Mouse (Mus musculus) forebrain, embryonic 14.5 days (tissue): Measurements from ENCODE around the gene Hoxb9. TPM values are rescaled to one million over a fixed set of nuclear protein-coding genes. Genes with fewer than 3 reads are reported as not detected.

ENCODE experiments used
- ATAC-seq: fragments of 200-750 bp; cut with Nextera tagmentation; 2 replicates; pipeline ENCODE4 v1.8.0; 2017; ENCODE audit warnings: mild to moderate bottlenecking, moderate library complexity
- DNase-seq: peaks from one replicate; pipeline ENCODE4 v3.0.0-alpha.2; 2015; ENCODE audit warnings: low spot score
- H3K27ac ChIP-seq: fragments of 300-500 bp; sonication (generic); 2 replicates; pipeline ENCODE4 v1.5.1; 2014; ENCODE audit warnings: low read depth, mild to moderate bottlenecking, control low read depth, low read length, moderate library complexity
- H3K27me3 ChIP-seq: fragments of 300-500 bp; sonication (generic); replicated peaks from 2 replicates; pipeline ENCODE4 v1.6.1; 2014; ENCODE audit warnings: low read length, control low read depth, mixed read lengths; ENCODE audit not compliant: control insufficient read depth, insufficient read depth
- H3K36me3 ChIP-seq: fragments of 300-500 bp; sonication (generic); 2 replicates; pipeline ENCODE4 v1.6.1; 2014; ENCODE audit warnings: low read length, control low read depth; ENCODE audit not compliant: control insufficient read depth, insufficient read depth
- H3K4me1 ChIP-seq: fragments of 300-500 bp; sonication (generic); 2 replicates; pipeline ENCODE4 v1.6.1; 2014; ENCODE audit warnings: antibody characterized with exemption, low read length, control low read depth; ENCODE audit not compliant: control insufficient read depth, insufficient read depth
- H3K4me2 ChIP-seq: fragments of 300-500 bp; sonication (generic); 2 replicates; pipeline ENCODE4 v1.6.1; 2014; ENCODE audit warnings: mild to moderate bottlenecking, control low read depth, low read length
- H3K4me3 ChIP-seq: fragments of 300-500 bp; sonication (generic); 2 replicates; pipeline ENCODE4 v1.5.1; 2014; ENCODE audit warnings: low read depth, low read length, control low read depth
- H3K9ac ChIP-seq: fragments of 300-500 bp; sonication (generic); 2 replicates; pipeline ENCODE4 v1.6.1; 2014; ENCODE audit warnings: mild to moderate bottlenecking, low read length, control low read depth, moderate library complexity
- H3K9me3 ChIP-seq: fragments of 300-500 bp; sonication (generic); replicated peaks from 2 replicates; pipeline ENCODE4 v1.6.1; 2016; ENCODE audit warnings: low read length, control low read depth, mixed read lengths; ENCODE audit not compliant: control insufficient read depth
- WGBS: fragments of 180-500 bp; shearing (Covaris S2); extraction: QIAGEN DNeasy Blood & Tissue Kit; methylation state at CpG from one replicate; pipeline ENCODE4 v1.1.7; 2014; 5-methylcytosine and 5-hydroxymethylcytosine counted together
- microRNA counts: library from miRNA; unstranded; fragments of <30 nt; microRNA quantifications from one replicate; lab custom pipeline; 2016
- microRNA-seq: library from miRNA; unstranded; fragments of <30 nt; microRNA quantifications from one replicate; pipeline ENCODE4, GENCODE M21; 2016
- polyA plus RNA-seq: library from polyadenylated mRNA; unstranded; fragments of >200 nt; fragmentation: Nextera tagmentation; extraction: Ambion mirVana; gene quantifications from 2 replicates; pipeline ENCODE4 v1.2.1, GENCODE M21; 2014

Hoxb9 gene
- polyA plus RNA-seq, 1 experiment from 2014 or later, result not detected

DNA sequence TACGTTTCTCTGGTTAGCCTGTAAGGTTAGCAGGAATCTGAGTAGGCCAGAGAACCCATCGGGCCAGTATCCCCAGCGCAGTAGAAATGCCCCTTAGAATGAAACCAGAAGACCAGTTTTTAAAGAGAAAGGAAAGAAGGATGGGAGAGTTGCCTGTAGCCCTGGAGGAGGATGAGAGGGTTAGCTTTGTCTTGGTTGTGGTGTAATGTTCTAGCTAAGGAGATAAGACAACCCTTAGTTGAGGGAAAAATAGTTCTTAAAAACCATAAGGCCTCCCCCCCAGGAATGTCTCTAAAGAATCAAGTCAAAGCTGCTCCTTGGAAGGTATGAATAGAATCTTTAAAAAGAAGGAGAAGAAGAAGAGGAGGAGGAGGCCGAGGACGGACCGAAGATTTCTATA lies 51.5 kb downstream of the Hoxb9 start:
- H3K27me3 ChIP-seq, result peaks cover 100% of the 10 kb centered on the region
- H3K4me2 ChIP-seq, result no peak overlapping the region
- H3K36me3 ChIP-seq, result no peaks in the 10 kb centered on the region
- DNase-seq (no peak), ATAC-seq (no peak)
- H3K4me1 ChIP-seq, result no peaks in the 10 kb centered on the region
- no peak overlapping the region for H3K4me3 ChIP-seq
- H3K27ac ChIP-seq, result no peak overlapping the region
- H3K9ac ChIP-seq, result no peak overlapping the region
- H3K9me3 ChIP-seq, result no peaks in the 10 kb centered on the region
- WGBS, result 0% methylated on average over 6 of the region's 6 CpGs

DNA sequence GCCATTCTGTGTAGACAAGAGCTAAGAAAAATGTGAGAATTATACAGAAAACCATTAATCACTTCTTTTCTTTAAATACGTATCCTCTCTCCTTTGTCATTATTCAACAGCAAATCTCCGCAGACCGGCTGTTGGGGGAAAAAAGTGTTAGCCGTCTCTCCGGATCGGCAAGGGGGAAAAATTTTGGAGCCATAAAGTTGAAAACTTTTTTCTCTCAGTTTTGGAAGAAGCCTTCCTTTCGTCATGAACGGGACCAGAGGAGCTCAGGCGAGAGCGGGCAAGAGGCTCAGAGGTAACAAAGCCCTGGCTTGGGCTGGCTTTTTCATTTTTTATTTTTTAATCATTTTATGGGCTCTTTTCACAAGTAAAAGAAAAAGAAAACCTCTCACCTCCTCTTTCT lies 51.9 kb downstream of the Hoxb9 start, which contains the start of gene Hoxb3:
Hoxb3 (plus strand) TSS at position 173 of the 400 bp plus-strand sequence.
- Histone ChIP-seq H3K27me3 (peaks cover 100% of the 10 kb centered on the region), H3K4me2 (no peak within 1 kb of the TSS), H3K9me3 (no peaks in the 10 kb centered on the region), H3K4me1 (no peaks in the 10 kb centered on the region), H3K9ac (no peak within 1 kb of the TSS), H3K27ac (no peak within 1 kb of the TSS), H3K36me3 (no peaks in the 10 kb centered on the region), H3K4me3 (no peak within 1 kb of the TSS)
- no peak for ATAC-seq
- DNase-seq, result no peak
- 2% methylated on average over 10 of the region's 10 CpGs for WGBS

DNA sequence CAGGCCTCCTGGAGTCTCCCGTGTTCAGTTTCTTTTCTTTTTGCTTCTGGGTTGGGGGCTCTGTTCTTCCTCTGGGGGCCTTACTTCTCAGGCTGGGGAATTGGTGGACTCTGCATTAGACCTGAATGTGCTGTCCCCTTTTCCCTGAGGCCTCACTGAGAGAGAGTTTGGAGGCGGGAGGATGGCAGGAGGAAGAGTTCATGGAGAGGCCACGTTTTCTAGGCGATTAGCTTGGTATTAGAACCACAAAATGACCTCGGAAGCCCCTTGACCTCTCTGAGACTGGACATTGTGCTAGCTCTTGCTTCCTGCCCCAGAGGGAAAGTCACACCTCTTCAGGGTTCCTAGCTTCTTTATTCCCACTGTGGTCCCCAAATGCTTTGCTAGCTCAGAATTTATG lies 52.9 kb downstream of the Hoxb9 start:
- no peak overlapping the region for H3K4me2 ChIP-seq
- no peak overlapping the region for H3K4me3 ChIP-seq
- no peak for DNase-seq
- no peaks in the 10 kb centered on the region for H3K36me3 ChIP-seq
- H3K9ac ChIP-seq, result no peak overlapping the region
- no peaks in the 10 kb centered on the region for H3K9me3 ChIP-seq
- no peaks in the 10 kb centered on the region for H3K4me1 ChIP-seq
- no peak overlapping the region for H3K27ac ChIP-seq
- under 1% methylated on average over 5 of the region's 5 CpGs for WGBS
- no peak for ATAC-seq
- peaks cover 100% of the 10 kb centered on the region for H3K27me3 ChIP-seq

DNA sequence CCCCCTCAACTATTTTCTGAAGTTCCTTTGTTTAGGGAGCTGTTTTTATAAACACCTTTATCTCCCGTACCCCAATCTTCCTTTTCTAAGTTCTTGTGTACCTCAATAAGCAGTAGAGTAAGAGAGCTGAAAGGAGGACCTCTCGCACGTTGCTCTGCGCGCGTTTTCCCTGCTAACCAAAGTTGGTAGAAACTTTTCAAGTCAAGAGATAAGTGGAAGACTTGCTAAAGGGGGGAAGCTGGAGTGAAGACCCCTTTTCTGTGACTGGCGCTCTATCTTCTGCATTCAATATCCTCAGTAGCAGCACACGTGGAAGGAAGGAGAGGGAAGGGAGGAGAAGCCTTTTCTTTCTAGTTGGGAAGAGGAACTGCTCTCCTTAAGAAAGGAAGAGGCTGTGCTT lies 53.7 kb downstream of the Hoxb9 start:
- ATAC-seq (no peak), DNase-seq (no peak)
- Histone ChIP-seq H3K4me3 (no peak overlapping the region), H3K27ac (no peak overlapping the region), H3K9me3 (no peaks in the 10 kb centered on the region), H3K27me3 (peaks cover 100% of the 10 kb centered on the region), H3K4me1 (no peaks in the 10 kb centered on the region), H3K36me3 (no peaks in the 10 kb centered on the region), H3K9ac (no peak overlapping the region), H3K4me2 (no peak overlapping the region)
- WGBS, result 3% methylated on average over 8 of the region's 8 CpGs

DNA sequence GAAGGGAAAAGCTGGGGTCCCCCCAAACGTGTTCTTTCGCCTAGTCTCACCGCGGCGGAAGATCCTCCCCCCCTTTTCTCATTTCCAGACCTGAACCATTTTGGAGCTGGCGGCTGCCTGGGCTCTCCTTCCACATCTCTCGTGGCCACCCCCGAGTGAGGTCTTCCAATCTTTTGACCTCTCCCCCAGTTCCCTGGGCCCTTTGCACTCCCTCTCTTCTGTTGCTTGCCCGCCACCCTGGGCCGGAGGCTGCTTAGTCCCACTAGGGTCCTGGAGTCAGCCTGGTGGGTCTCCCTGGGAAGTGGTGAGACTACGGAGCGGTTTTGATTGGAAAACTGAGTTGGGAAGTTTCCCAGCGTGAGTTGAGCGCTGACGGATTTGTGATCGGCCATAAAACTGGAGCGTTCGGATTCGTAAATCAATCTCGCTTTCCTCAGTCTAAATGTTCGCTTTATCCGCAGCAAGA lies 54.5 kb downstream of the Hoxb9 start:
- 2% methylated on average over 22 of the region's 22 CpGs for WGBS
- Histone ChIP-seq H3K36me3 (no peaks in the 10 kb centered on the region), H3K27me3 (peaks cover 100% of the 10 kb centered on the region), H3K27ac (no peak overlapping the region), H3K4me3 (no peak overlapping the region), H3K4me2 (no peak overlapping the region), H3K4me1 (no peaks in the 10 kb centered on the region), H3K9me3 (no peaks in the 10 kb centered on the region), H3K9ac (no peak overlapping the region)
- ATAC-seq, result no peak
- no peak for DNase-seq

MicroRNAs encoded within 50 kb of the gene (microRNA counts, 519-probe panel; counts per million panel counts)
- microRNA mmu-miR-10a (lab: Ali Mortazavi, UCI) (2,992 counts per million, percentile 24 among the panel's probes with 10 or more counts), microRNA mmu-miR-196a (lab: Ali Mortazavi, UCI) (not detected)

Small RNAs within 50 kb of the gene (microRNA-seq; reads per million reads assigned to microRNA genes)
- gene Mir10a (388 reads per million, percentile 73 among the genes with 10 or more reads in this experiment), gene Mir196a-1 (not detected)

Other genes starting within 250 kb of the Hoxb9 start
- not detected in 2 replicates for gene Gip, start 246.9 kb upstream of the Hoxb9 start, polyA plus RNA-seq
- 58.4 and 68.8 TPM in 2 replicates for gene Snf8, start 236.6 kb upstream of the Hoxb9 start, polyA plus RNA-seq
- 24.9 and 26.9 TPM in 2 replicates for gene Ube2z, start 206.1 kb upstream of the Hoxb9 start, polyA plus RNA-seq
- gene Atp5g1, start 195.8 kb upstream of the Hoxb9 start, polyA plus RNA-seq, result 606 and 726 TPM in 2 replicates
- gene Calcoco2, start 159.5 kb upstream of the Hoxb9 start, polyA plus RNA-seq, result 0.14 TPM in 1 of 2 replicates, not detected in the other
- gene Ttll6, start 137.7 kb upstream of the Hoxb9 start, polyA plus RNA-seq, result 0.06 and 0.15 TPM in 2 replicates
- gene Hoxb13, start 77.1 kb upstream of the Hoxb9 start, polyA plus RNA-seq, result not detected in 2 replicates
- gene Hoxb8, start 10.4 kb downstream of the Hoxb9 start, polyA plus RNA-seq, result not detected in 2 replicates
- gene Hoxb7, start 15.2 kb downstream of the Hoxb9 start, polyA plus RNA-seq, result not detected in 2 replicates
- gene Hoxb6, start 21.0 kb downstream of the Hoxb9 start, polyA plus RNA-seq, result not detected in 2 replicates
- gene Hoxb5, start 31.9 kb downstream of the Hoxb9 start, polyA plus RNA-seq, result 0.15 TPM in 1 of 2 replicates, not detected in the other
- not detected in 2 replicates for gene Hoxb4, start 46.8 kb downstream of the Hoxb9 start, polyA plus RNA-seq
- gene Hoxb3, start 51.9 kb downstream of the Hoxb9 start, polyA plus RNA-seq, result not detected in 2 replicates
- not detected in 2 replicates for gene Hoxb2, start 79.1 kb downstream of the Hoxb9 start, polyA plus RNA-seq
- not detected in 2 replicates for gene Hoxb1, start 94.3 kb downstream of the Hoxb9 start, polyA plus RNA-seq
- gene Skap1, start 193.1 kb downstream of the Hoxb9 start, polyA plus RNA-seq, result 2.4 and 2.8 TPM in 2 replicates